Mouse (Mus musculus) brown adipose tissue, adult 24 weeks (tissue): Measurements from ENCODE around the gene S100a6. TPM values are rescaled to one million over a fixed set of nuclear protein-coding genes. Genes with fewer than 3 reads are reported as not detected.

Experiments used
- H3K27ac ChIP-seq: fragments of 200-500 bp; replicated peaks from 2 replicates; pipeline ENCODE4 v1.5.1; 2012; ENCODE audit warnings: low read depth, mild to moderate bottlenecking, low read length
- H3K4me1 ChIP-seq: fragments of 200-500 bp; 2 replicates; pipeline ENCODE4 v1.6.1; 2012; ENCODE audit warnings: low read length, mixed read lengths; ENCODE audit not compliant: control insufficient read depth, insufficient read depth, insufficient read length
- H3K4me3 ChIP-seq: fragments of 200-500 bp; 2 replicates; pipeline ENCODE4 v1.5.1; 2012; ENCODE audit warnings: low read depth, mild to moderate bottlenecking, low read length, moderate library complexity; ENCODE audit not compliant: insufficient read depth
- polyA plus RNA-seq: library from polyadenylated mRNA; stranded (reverse); fragments of >200 nt; gene quantifications from 2 replicates; pipeline ENCODE4 v1.2.4, GENCODE M21; 2012; ENCODE audit not compliant: missing spikeins, insufficient read depth, insufficient read length

The S100a6 gene
- polyA plus RNA-seq, 1 experiment: 232 TPM

DNA sequence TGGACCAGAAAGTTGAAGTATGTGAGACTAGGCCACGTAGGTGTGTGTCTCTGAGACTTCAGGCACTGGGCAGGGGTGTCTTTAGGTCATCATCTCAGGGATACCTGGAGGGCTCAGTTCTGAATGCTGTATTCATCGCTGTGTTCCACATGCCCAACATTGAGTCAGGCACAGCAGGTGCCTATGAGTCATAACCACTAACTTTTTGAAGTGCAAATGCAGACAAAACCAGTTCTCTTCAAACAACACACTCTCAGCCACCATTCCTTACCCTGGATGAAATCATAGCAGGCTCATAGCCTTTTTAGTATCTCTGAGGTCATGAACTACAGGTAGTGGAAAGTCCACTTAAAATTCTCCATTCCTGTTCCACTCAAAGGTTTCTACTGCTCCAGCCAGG lies 16.6 kb downstream of the S100a6 start:
- Histone ChIP-seq H3K4me3 (no peak overlapping the region), H3K4me1 (no peaks in the 10 kb centered on the region), H3K27ac (no peak overlapping the region)

DNA sequence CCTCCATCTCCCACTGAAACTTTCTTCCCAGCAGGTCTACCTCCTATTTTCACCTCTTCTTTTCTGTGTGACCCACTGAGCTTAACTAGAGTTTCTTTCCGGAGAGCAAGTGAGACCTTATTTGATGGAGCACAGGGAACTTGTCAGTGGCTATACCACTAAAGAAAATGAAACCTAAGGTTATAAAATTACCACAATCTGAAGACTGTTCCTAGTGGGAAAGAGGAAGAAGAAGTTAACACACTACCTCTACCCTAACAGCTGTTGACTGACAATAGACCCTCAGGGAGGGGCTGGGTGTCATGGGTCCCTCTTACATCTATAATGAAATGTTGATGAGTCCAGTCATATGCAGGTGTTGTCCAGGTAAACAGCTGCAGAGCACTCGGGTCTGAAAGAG lies 19.3 kb downstream of the S100a6 start:
- no peak overlapping the region for H3K4me3 ChIP-seq
- no peaks in the 10 kb centered on the region for H3K4me1 ChIP-seq
- no peak overlapping the region for H3K27ac ChIP-seq

DNA sequence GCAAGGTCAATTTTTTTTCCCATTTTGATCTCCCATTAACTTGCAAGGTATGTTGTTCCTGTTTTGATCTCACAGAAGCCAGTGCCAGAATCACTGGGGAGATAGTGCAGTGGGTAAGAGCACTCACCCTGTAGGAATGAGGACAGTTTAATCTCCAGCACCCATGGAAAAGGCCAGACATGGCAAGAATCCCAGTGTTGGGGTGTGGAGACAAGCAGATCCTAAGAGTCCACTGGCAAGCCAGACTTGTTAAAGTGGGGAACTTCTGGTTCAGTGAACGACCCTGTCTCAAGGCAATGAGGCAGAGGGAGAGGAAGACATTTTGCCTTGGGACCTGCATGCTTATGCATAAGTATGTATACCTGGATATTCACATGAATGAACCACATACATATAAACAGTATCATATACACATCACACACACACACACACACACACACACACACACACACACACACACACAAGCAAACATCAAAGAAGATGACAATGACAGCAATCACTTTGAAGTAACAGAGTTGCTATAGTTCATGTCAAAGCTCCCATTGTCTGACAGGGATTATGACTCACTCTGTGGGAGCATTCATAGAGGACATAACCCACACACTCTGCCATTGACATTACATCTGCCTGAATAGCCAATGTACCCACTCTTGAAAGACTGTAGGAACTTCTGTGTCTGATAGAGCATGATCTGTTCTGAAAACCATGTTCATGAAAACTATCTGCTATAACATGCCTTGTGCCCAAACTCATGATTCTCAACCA lies 26.0 kb downstream of the S100a6 start:
- no peaks in the 10 kb centered on the region for H3K4me1 ChIP-seq
- no peak overlapping the region for H3K4me3 ChIP-seq
- no peak overlapping the region for H3K27ac ChIP-seq

DNA sequence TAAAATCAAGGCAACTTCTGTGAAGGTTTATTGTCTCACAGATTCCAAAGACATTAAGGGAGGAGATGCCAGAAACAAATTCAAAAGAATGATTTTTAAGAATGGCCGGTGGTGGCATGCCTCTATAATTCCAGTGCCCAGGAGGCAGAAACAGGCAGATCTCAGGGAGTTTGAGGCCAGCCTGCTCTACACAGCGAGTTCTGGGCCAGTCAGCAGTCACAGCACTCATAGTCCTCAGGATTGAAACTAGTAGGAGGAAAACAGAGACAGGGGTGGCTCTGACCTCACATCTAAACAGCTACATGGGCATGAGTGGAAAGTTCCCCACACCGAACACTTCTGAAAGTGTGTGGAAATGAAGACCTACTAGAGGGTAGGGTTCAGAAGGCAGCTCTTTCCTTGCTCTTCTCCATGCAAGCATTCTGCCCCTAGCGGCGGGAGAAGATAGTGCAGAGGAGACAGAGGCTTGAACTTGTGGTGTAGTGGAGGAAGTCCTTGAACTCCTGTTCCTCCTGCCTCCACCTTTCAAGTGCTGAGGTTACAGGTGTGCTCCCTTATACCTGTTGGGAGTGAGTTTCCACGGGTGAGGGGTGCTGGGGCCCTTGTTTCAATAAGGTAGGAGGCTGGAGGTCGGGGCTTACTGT lies 27.0 kb downstream of the S100a6 start:
- Histone ChIP-seq H3K4me1 (no peaks in the 10 kb centered on the region), H3K4me3 (no peak overlapping the region), H3K27ac (no peak overlapping the region)

DNA sequence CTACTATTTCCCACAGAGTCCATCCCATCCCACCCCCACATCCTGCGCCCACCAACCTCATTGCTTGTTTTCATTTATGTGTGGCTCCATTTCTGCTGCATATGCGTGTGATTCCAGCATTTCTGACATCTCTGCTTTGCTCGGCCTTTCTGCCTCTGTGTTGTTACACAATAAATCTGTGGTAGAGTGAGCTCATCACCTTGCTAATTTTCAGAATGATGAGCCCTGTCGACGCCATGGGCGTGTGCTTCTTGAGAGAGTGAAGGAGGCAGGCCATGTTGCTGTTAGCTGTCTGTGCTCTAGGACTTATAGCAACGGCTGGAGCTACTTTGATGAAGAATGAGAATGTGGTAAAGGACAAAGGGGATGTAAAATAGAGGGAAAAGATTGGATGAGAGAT lies 28.3 kb downstream of the S100a6 start:
- Histone ChIP-seq H3K4me3 (no peak overlapping the region), H3K4me1 (no peaks in the 10 kb centered on the region), H3K27ac (no peak overlapping the region)

DNA sequence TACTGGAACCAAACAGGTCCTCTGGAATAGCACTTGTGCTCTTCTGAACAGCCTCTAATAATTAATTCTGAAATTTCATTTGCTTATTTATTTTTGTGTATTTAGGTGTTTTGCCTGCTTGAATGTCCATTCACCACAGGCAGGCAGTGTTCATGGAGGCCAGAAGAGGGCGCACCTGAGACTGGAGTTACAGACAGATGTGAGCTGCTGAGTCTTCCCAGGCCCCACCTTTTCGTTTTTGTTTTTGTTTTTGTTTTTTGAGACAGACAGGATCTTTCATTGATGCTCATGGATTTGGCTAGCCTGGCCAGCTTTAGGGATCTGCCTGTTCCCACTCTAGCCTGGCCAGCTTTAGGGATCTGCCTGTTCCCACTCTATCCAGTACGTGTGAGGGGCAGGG lies 31.5 kb downstream of the S100a6 start:
- Histone ChIP-seq H3K4me3 (no peak overlapping the region), H3K27ac (no peak overlapping the region)

DNA sequence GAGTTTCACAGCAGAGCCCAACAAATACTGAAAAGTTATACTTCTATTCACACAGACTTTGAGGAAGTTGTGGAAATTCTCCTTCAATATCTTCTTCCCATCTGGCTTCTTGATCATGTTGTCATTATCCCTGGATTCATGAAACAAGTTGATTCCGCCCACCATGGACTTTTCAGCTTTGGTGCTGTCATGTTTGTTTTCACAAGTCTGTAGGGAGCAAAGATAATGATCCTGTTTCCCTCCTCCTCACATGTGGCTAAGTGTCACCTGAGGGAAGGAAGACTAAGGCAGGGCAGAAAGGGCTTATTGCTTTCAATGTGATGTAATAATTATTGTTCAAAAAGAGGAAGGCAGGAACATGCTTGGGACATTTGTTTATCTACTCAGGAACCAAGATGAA lies 34.6 kb downstream of the S100a6 start:
- no peak overlapping the region for H3K27ac ChIP-seq
- no peak overlapping the region for H3K4me3 ChIP-seq
- no peaks in the 10 kb centered on the region for H3K4me1 ChIP-seq

More for the DNA sequence above, 31.5 kb downstream of the S100a6 start:
- H3K4me1 ChIP-seq: no peaks in the 10 kb centered on the region

DNA sequence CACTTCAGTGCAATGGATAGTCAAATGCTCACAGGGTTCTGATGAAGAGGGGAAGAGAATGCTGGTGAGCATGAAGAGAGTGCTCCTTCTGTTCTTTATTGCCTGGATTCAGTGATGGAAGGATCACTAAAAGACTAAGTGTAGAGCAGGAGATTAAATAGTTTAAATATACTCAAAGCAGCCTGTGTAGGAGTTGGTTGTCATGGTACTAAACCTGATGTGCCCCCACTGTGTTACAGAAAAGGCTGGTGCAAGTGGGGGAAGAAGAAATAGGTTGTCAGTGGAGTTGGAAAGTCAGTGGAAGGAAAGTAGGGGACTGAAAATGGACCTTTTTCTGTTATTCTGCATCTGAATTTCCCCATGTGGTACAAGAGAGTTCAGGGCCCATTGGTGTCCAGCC lies 36.3 kb downstream of the S100a6 start:
- H3K4me3 ChIP-seq: no peak overlapping the region
- H3K4me1 ChIP-seq: no peaks in the 10 kb centered on the region
- no peak overlapping the region for H3K27ac ChIP-seq

DNA sequence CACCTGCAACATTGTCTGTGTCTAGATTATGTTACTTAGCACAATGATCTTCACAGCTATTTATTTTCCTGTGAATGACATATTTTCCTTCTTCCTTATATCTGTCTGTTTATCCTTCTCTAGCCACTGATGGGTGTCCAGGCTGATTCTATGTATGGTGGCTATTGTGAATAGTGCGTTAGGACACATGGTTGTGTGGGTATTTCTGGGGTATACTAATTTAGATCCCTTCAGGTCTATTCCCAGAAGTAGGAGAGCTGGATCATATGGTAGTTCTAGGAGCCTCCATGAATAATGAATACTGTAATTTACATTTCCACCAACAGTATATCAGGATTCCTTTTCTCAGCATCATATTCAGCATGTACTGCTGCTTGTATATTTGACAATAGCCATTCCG lies 37.1 kb downstream of the S100a6 start:
- Histone ChIP-seq H3K4me1 (no peaks in the 10 kb centered on the region), H3K4me3 (no peak overlapping the region), H3K27ac (no peak overlapping the region)

DNA sequence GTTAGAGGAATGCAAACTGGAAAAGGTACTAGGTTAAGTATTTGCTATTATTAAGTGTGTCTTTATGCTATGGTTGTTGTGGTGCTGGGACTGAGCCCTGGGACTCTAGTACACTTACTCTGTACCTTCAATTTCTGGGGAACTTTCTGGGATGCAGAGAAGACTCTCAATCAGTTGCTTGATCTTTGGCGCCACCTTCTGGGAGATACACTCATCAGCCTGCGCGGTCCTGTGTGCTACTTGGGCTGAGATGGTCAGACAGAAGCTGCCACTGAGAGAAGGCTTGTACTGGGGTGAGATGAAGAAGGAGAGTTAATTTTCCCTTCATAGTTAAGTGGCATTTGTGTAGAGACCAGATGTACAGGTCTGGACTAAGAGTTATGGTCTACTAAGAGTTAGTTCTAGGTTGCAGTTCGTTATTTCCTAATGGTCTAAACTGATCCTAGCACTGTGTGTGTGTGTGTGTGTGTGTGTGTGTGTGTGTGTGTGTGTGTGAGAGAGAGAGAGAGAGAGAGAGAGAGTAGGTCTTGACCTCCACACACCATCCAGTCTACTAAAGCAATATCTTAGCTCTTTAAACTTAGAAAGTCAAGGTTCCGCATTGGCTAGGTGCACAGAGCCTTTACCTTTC lies 40.3 kb downstream of the S100a6 start:
- Histone ChIP-seq H3K4me3 (no peak overlapping the region), H3K27ac (no peak overlapping the region), H3K4me1 (no peaks in the 10 kb centered on the region)

DNA sequence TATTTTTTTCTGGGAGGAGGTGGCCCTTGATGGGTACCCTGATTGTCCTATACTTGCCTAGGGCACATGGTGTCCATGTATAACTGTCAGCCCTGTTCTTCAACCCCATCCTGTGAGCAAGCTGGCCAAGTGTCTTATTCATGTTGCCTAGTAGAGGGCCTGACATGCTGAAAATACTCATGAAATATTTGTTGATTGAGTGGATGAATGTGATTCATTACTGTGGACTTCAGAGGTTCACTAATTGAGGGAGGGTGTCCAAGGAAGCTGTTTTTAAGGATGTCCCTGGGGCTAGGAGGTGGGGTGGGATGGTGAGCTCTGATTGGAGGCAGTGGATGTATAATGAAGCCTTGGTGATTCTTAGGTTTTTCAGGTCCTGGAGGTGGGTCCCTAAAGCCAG lies 41.0 kb downstream of the S100a6 start, which contains the start of gene S100a7a:
S100a7a (plus strand) TSS at position 301 of the 400 bp plus-strand sequence.
- no peaks in the 10 kb centered on the region for H3K4me1 ChIP-seq
- H3K27ac ChIP-seq: no peak within 1 kb of the TSS
- no peak within 1 kb of the TSS for H3K4me3 ChIP-seq

DNA sequence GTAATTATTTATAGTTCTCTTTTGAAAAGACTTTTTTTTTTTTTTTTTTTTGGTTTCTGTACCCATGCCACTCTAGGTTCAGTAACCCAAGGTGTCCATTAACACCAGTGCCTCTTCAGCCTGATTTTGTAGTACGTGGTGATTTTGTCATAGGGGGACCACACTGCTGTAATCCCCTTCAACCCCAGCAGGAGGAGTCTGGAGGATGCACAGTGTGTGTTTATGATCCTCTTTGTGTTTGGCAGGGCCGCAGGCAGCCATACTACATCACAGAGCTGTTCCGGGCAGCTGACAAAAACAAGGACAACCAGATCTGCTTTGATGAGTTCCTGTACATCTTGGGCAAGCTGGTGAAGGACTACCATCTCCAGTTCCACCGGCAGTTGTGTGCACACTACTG lies 44.7 kb downstream of the S100a6 start:
- Histone ChIP-seq H3K27ac (no peak overlapping the region), H3K4me1 (no peaks in the 10 kb centered on the region)

DNA sequence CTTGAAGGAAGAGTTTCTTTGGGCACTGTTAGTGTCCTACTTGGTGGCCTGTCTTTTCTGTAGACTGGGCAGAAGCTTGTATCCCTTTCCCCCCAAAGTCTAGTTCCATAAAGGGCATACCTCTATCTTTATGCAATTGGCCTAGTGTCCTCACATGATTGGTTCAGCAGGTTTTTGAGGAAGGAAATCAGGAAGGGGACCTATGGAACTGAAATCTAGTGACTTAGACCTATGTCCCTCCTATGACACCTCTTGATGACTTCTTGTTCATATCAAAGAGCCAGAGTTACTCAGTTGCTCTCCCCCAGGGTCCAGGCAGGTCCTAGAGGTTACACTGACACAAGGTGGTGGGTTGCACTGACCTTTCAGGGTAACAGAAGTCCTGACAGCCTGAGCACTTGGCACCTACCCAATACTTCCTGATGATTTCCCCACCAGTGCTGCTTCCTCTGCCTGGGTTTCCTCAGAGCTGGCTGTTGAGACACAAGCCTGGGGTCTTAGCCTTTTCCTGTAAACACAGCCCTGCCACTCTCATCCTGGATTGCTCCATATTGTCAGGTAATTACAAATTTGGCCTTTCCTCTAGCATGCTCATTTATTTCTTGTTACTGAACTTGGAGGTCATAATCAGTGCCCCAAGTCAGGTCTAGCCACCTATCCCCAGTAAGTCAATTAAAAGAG lies 46.8 kb downstream of the S100a6 start:
- Histone ChIP-seq H3K4me1 (no peaks in the 10 kb centered on the region), H3K27ac (no peak overlapping the region), H3K4me3 (no peak overlapping the region)

More for the DNA sequence above, 44.7 kb downstream of the S100a6 start:
- H3K4me3 ChIP-seq: no peak overlapping the region

DNA sequence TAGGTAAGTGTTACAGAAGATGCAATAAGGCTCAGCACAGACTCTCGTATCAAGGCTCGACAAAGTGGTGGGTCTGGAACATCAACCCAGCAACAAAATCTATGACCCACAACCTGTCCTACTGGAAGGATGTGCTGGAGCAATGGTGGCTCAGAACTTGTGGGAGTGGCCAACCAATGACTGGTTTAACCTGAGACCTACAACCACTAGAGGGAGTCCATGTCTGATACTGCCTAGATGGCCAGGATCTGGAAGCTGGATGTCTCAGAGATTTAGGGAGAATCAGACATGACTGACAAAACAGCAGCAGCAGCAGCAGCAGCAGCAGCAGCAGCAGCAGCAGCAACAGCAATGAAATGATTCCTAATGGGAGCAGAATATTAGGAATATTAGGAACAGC lies 51.5 kb downstream of the S100a6 start:
- Histone ChIP-seq H3K27ac (no peak overlapping the region), H3K4me3 (no peak overlapping the region), H3K4me1 (no peaks in the 10 kb centered on the region)

DNA sequence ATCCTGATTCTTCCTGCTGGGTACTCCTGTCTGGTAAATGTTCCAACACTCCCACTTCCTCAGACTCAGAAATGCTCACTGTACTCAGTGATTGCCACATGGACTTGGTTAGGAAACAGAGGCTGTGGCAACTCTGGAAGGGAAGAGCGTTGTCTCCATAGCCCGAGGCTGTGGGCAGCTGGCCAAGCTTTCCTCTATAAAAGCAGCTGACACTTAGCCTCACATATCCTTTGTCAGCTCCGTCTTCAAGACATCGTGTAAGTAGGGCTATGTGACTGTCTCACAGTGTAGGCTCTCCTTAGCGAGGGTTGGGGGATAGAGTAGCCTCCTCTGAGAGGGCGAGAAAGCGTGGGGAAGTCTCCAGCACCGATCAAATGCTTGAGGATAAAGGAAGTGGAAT lies 56.2 kb downstream of the S100a6 start, which contains the start of gene S100a8:
S100a8 (plus strand) TSS at position 133 of the 400 bp plus-strand sequence.
- Histone ChIP-seq H3K4me3 (no peak within 1 kb of the TSS), H3K27ac (no peak within 1 kb of the TSS), H3K4me1 (no peaks in the 10 kb centered on the region)
